Mouse (Mus musculus) erythroblast, embryonic 14.5 days (primary cell): Measurements from ENCODE around the gene Usp30. TPM values are rescaled to one million over a fixed set of nuclear protein-coding genes. Genes with fewer than 3 reads are reported as not detected.

Source experiments
- H3K27me3 ChIP-seq: 2 replicates; pipeline ENCODE4 v1.6.1; 2012; ENCODE audit warnings: inconsistent platforms; ENCODE audit not compliant: control insufficient read depth
- H3K36me3 ChIP-seq: 2 replicates; pipeline ENCODE4 v1.6.1; 2012; ENCODE audit warnings: mild to moderate bottlenecking, inconsistent platforms; ENCODE audit not compliant: control insufficient read depth
- H3K4me1 ChIP-seq: 2 replicates; pipeline ENCODE4 v1.6.1; 2012; ENCODE audit warnings: inconsistent platforms; ENCODE audit not compliant: control insufficient read depth
- H3K4me3 ChIP-seq: replicated peaks from 2 replicates; pipeline ENCODE3; 2012; ENCODE audit warnings: moderate library complexity, mild to moderate bottlenecking, inconsistent platforms
- H3K9me3 ChIP-seq: 2 replicates; pipeline ENCODE4 v1.6.1; 2012; ENCODE audit warnings: low read length, inconsistent platforms, mixed read lengths; ENCODE audit not compliant: control insufficient read depth
- GATA1 ChIP-seq: IDR thresholded peaks from 2 replicates; pipeline ENCODE4 v1.6.1; 2012; ENCODE audit warnings: low read length, inconsistent platforms, mixed read lengths
- TAL1 ChIP-seq: IDR thresholded peaks from 3 replicates; pipeline ENCODE4 v1.6.1; 2012; ENCODE audit warnings: low read length, inconsistent platforms, mixed read lengths
- polyA plus RNA-seq: library from polyadenylated mRNA; stranded (reverse); fragments of >175 nt; gene quantifications from 2 replicates; pipeline ENCODE4 v1.2.3, GENCODE M21; 2012

The Usp30 gene
- polyA plus RNA-seq, 1 experiment, result 0.10 TPM

- Histone ChIP-seq H3K4me1 (peaks cover 10% of the 10 kb centered on the region), H3K4me3 (no peak overlapping the region), H3K9me3 (no peaks in the 10 kb centered on the region), H3K36me3 (no peaks in the 10 kb centered on the region), H3K27me3 (peaks cover 5% of the 10 kb centered on the region)
- TF ChIP-seq GATA1, result no peak
- no peak for TF ChIP-seq TAL1
Observed at GRCm38 (mm10) chr5:114040508-114040907, 24.8 kb upstream of the Usp30 start.

- H3K9me3 ChIP-seq, result no peaks in the 10 kb centered on the region
- H3K36me3 ChIP-seq, result no peaks in the 10 kb centered on the region
- no peak overlapping the region for H3K4me3 ChIP-seq
- H3K27me3 ChIP-seq, result peaks cover 5% of the 10 kb centered on the region
- no peak for TF ChIP-seq TAL1
- TF ChIP-seq GATA1, result no peak
- H3K4me1 ChIP-seq, result peaks cover 10% of the 10 kb centered on the region
Observed at GRCm38 (mm10) chr5:114040911-114041310, 24.4 kb upstream of the Usp30 start.

- Histone ChIP-seq H3K27me3 (peaks cover 8% of the 10 kb centered on the region), H3K4me3 (no peak overlapping the region), H3K4me1 (peaks cover 10% of the 10 kb centered on the region), H3K9me3 (no peaks in the 10 kb centered on the region), H3K36me3 (no peaks in the 10 kb centered on the region)
- TF ChIP-seq TAL1, result no peak
- no peak for TF ChIP-seq GATA1
Observed at GRCm38 (mm10) chr5:114041327-114041930, 23.8 kb upstream of the Usp30 start.

- Histone ChIP-seq H3K36me3 (no peaks in the 10 kb centered on the region), H3K9me3 (no peaks in the 10 kb centered on the region), H3K4me1 (peaks cover 10% of the 10 kb centered on the region), H3K27me3 (peaks cover 12% of the 10 kb centered on the region), H3K4me3 (no peak overlapping the region)
- TF ChIP-seq GATA1 (no peak), TAL1 (no peak)
Observed at GRCm38 (mm10) chr5:114043800-114044199, 21.5 kb upstream of the Usp30 start.

GRCm38 (mm10) chr5:114045134-114045533 is 20.1 kb upstream of the Usp30 start:
- H3K4me3 ChIP-seq, result no peak overlapping the region
- peaks cover 10% of the 10 kb centered on the region for H3K4me1 ChIP-seq
- no peaks in the 10 kb centered on the region for H3K36me3 ChIP-seq
- peaks cover 12% of the 10 kb centered on the region for H3K27me3 ChIP-seq
- H3K9me3 ChIP-seq, result no peaks in the 10 kb centered on the region
- TF ChIP-seq TAL1, result no peak
- no peak for TF ChIP-seq GATA1

- TF ChIP-seq GATA1 (no peak), TAL1 (no peak)
- Histone ChIP-seq H3K4me3 (no peak overlapping the region), H3K4me1 (peaks cover 10% of the 10 kb centered on the region), H3K27me3 (peaks cover 12% of the 10 kb centered on the region), H3K9me3 (no peaks in the 10 kb centered on the region), H3K36me3 (no peaks in the 10 kb centered on the region)
Observed at GRCm38 (mm10) chr5:114046151-114046550, 19.1 kb upstream of the Usp30 start.

GRCm38 (mm10) chr5:114046604-114047003 is 18.7 kb upstream of the Usp30 start:
- Histone ChIP-seq H3K9me3 (no peaks in the 10 kb centered on the region), H3K4me3 (no peak overlapping the region), H3K36me3 (no peaks in the 10 kb centered on the region), H3K4me1 (peaks cover 6% of the 10 kb centered on the region), H3K27me3 (peaks cover 12% of the 10 kb centered on the region)
- TF ChIP-seq TAL1 (no peak), GATA1 (no peak)

- no peak overlapping the region for H3K4me3 ChIP-seq
- TF ChIP-seq GATA1 (no peak), TAL1 (no peak)
- H3K9me3 ChIP-seq, result no peaks in the 10 kb centered on the region
- peaks cover 12% of the 10 kb centered on the region for H3K27me3 ChIP-seq
- H3K4me1 ChIP-seq, result peaks cover under 1% of the 10 kb centered on the region; the same call in 1 of the 2 replicates
- H3K36me3 ChIP-seq, result no peaks in the 10 kb centered on the region
Observed at GRCm38 (mm10) chr5:114047182-114047581, 18.1 kb upstream of the Usp30 start.

- Histone ChIP-seq H3K9me3 (no peaks in the 10 kb centered on the region), H3K4me1 (no peaks in the 10 kb centered on the region), H3K36me3 (no peaks in the 10 kb centered on the region), H3K27me3 (peaks cover 8% of the 10 kb centered on the region), H3K4me3 (no peak overlapping the region)
- TF ChIP-seq TAL1 (no peak), GATA1 (no peak)
Observed at GRCm38 (mm10) chr5:114048731-114049308, 16.4 kb upstream of the Usp30 start.
